Mouse (Mus musculus) thymus, adult 2 months (tissue): ENCODE measurements around the gene Plxdc1. TPM values are rescaled to one million over a fixed set of nuclear protein-coding genes. Genes with fewer than 3 reads are reported as not detected.

Source experiments
- DNase-seq: peaks from one replicate; pipeline ENCODE4 v3.0.0; 2021
- H3K27ac ChIP-seq: fragments of 200-500 bp; 2 replicates; pipeline ENCODE4 v1.5.1; 2012; ENCODE audit warnings: low read length, control low read depth; ENCODE audit not compliant: control insufficient read depth, insufficient read depth
- H3K27me3 ChIP-seq: fragments of 200-500 bp; 2 replicates; pipeline ENCODE4 v1.6.1; 2012; ENCODE audit warnings: mild to moderate bottlenecking, low read length, moderate library complexity, mixed read lengths; ENCODE audit not compliant: control insufficient read depth, insufficient read depth
- H3K36me3 ChIP-seq: fragments of 200-500 bp; 2 replicates; pipeline ENCODE4 v1.6.1; 2012; ENCODE audit warnings: mild to moderate bottlenecking, low read length, moderate library complexity; ENCODE audit not compliant: control insufficient read depth, insufficient read depth
- H3K4me1 ChIP-seq: fragments of 200-500 bp; replicated peaks from 2 replicates; pipeline ENCODE4 v1.6.1; 2012; ENCODE audit warnings: low read length; ENCODE audit not compliant: control insufficient read depth, insufficient read depth
- H3K4me3 ChIP-seq: fragments of 200-500 bp; 2 replicates; pipeline ENCODE4 v1.5.1; 2012; ENCODE audit warnings: mild to moderate bottlenecking, low read length, control low read depth, moderate library complexity; ENCODE audit not compliant: control insufficient read depth, insufficient read depth
- CTCF ChIP-seq: fragments of 200-500 bp; IDR thresholded peaks from 2 replicates; pipeline ENCODE4 v1.5.1; 2012; ENCODE audit warnings: mild to moderate bottlenecking, control low read depth, low read length, moderate library complexity, borderline replicate concordance; ENCODE audit not compliant: control insufficient read depth, poor library complexity, insufficient read depth; ENCODE audit errors: extremely low read depth
- POLR2A ChIP-seq: fragments of 200-500 bp; IDR thresholded peaks from 2 replicates; pipeline ENCODE4 v1.6.1; 2012; ENCODE audit warnings: mild to moderate bottlenecking, low read length, control low read depth, moderate library complexity; ENCODE audit not compliant: control insufficient read depth, poor library complexity, insufficient read depth; ENCODE audit errors: extremely low read depth
- WGBS: fragments of 180-500 bp; shearing (Covaris S2); methylation state at CpG from one replicate; pipeline ENCODE4 v1.1.7; 2018; 5-methylcytosine and 5-hydroxymethylcytosine counted together
- polyA plus RNA-seq: library from polyadenylated mRNA; depleted of rRNA; stranded (reverse); fragments of >200 nt; gene quantifications from 2 replicates; pipeline ENCODE4 v1.2.3, GENCODE M21; 2012

The Plxdc1 gene
- polyA plus RNA-seq, 1 experiment, result 77.5 TPM

- TF ChIP-seq CTCF (no peak), POLR2A (no peak)
- peak; percentile 41 for DNase-seq
- peak overlapping the region; percentile 12; the same call in 1 of the 2 replicates for H3K4me3 ChIP-seq
- peak overlapping the region; percentile 33 for H3K27ac ChIP-seq
- no peaks in the 10 kb centered on the region for H3K36me3 ChIP-seq
- H3K27me3 ChIP-seq, result no peaks in the 10 kb centered on the region
- peaks cover 60% of the 10 kb centered on the region for H3K4me1 ChIP-seq
- WGBS, result 59% methylated on average over 1 of the region's 1 CpGs
These were observed 2.3 kb downstream of the Plxdc1 start for GRCm38 (mm10) chr11:97983983-97984382.

GRCm38 (mm10) chr11:97983506-97983905 lies 2.7 kb downstream of the Plxdc1 start:
- Histone ChIP-seq H3K36me3 (no peaks in the 10 kb centered on the region), H3K4me1 (peaks cover 63% of the 10 kb centered on the region), H3K27ac (no peak overlapping the region; the same call in 1 of the 2 replicates), H3K27me3 (no peaks in the 10 kb centered on the region), H3K4me3 (no peak overlapping the region)
- no peak for TF ChIP-seq CTCF
- no peak for TF ChIP-seq POLR2A
- no peak for DNase-seq
- 91% methylated on average over 3 of the region's 3 CpGs for WGBS

- Histone ChIP-seq H3K27ac (no peak overlapping the region), H3K36me3 (no peaks in the 10 kb centered on the region), H3K27me3 (no peaks in the 10 kb centered on the region), H3K4me1 (peaks cover 68% of the 10 kb centered on the region), H3K4me3 (no peak overlapping the region)
- TF ChIP-seq CTCF, result no peak
- TF ChIP-seq POLR2A, result no peak
- WGBS, result 95% methylated on average over 9 of the region's 9 CpGs
- DNase-seq, result no peak
These were observed 3.5 kb downstream of the Plxdc1 start for GRCm38 (mm10) chr11:97982721-97983120.

- H3K4me3 ChIP-seq, result no peak overlapping the region
- DNase-seq, result no peak
- no peak overlapping the region for H3K27ac ChIP-seq
- peaks cover 79% of the 10 kb centered on the region for H3K4me1 ChIP-seq
- H3K36me3 ChIP-seq, result 0 out of 2 replicates have a peak, but pooled peaks cover 11% of the 10 kb centered on the region
- TF ChIP-seq POLR2A (no peak), CTCF (no peak)
- WGBS, result 90% methylated on average over 9 of the region's 9 CpGs
- H3K27me3 ChIP-seq, result no peaks in the 10 kb centered on the region
These were observed 5.7 kb downstream of the Plxdc1 start for GRCm38 (mm10) chr11:97980531-97980966.

- WGBS, result 93% methylated on average over 10 of the region's 10 CpGs
- Histone ChIP-seq H3K4me3 (no peak overlapping the region), H3K4me1 (peaks cover 78% of the 10 kb centered on the region), H3K36me3 (0 out of 2 replicates have a peak, but pooled peaks cover 11% of the 10 kb centered on the region), H3K27ac (peak overlapping the region; percentile 23; the same call in 1 of the 2 replicates), H3K27me3 (no peaks in the 10 kb centered on the region)
- TF ChIP-seq CTCF (no peak), POLR2A (no peak)
- DNase-seq, result no peak
These were observed 6.3 kb downstream of the Plxdc1 start for GRCm38 (mm10) chr11:97979824-97980495.

- H3K4me3 ChIP-seq, result no peak overlapping the region
- 0 out of 2 replicates have a peak, but pooled peaks cover 11% of the 10 kb centered on the region for H3K36me3 ChIP-seq
- H3K27me3 ChIP-seq, result no peaks in the 10 kb centered on the region
- peak overlapping the region; percentile 94 for H3K27ac ChIP-seq
- H3K4me1 ChIP-seq, result peaks cover 66% of the 10 kb centered on the region
- TF ChIP-seq POLR2A (no peak), CTCF (no peak)
- 91% methylated on average over 13 of the region's 13 CpGs for WGBS
- DNase-seq, result peak; percentile 25
These were observed 7.9 kb downstream of the Plxdc1 start for GRCm38 (mm10) chr11:97978392-97978791.
